Mouse (Mus musculus) right cerebral cortex, postnatal 25 days (tissue): ENCODE measurements around the gene Ppie.
A peak's percentile ranks its signal among the peaks of the same experiment; 100 is the strongest.
"Not testable (repeated sequence)": the region's sequence is repeated elsewhere in the genome, so short reads cannot be mapped to it uniquely, and the experiment has no call there.

ENCODE experiments used
- DNase-seq: peaks from one replicate; pipeline ENCODE4 v3.0.0; 2022

Ppie gene

GRCm38 (mm10) chr4:123112216-123112764 is 27.5 kb downstream of the Ppie start:
- no peak for DNase-seq

DNA sequence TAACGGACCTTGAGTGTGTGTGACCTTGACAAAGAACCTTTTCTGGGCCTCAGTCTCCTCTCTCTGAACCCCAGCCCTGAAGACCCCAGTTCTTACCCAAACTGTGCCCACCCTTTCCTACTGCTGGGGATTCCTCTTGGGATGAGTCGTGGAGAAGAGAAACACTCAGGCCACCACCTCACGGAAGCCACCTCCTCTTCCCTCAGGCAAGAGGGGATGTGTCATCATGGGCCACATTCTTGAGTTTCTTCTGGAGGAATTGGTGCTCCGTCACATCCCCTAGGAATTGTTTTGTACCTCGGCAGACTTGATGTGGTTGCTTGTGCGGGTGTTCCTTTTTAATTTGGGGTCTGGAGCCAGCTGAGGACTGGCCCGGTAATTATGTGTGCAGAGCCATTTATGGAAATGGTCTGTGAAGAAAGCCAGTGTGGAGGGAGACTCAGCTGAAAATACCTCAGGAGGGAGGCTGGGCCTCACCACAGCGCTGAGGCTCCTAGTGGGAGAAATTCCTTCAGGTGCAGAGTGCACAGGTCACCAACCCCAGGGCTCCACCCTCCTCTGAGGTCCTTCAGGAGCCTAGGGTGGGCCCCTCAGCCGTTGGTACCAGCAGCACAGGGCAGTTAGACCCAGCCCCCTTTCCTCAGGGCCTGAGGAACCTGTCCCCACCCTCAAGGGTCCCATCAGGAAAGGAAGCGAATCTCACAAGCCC is 28.3 kb downstream of the Ppie start:
- DNase-seq: not testable (repeated sequence)

- DNase-seq: peak; percentile 30
Observed at GRCm38 (mm10) chr4:123110751-123111150, 29.0 kb downstream of the Ppie start.

- DNase-seq: no peak
Observed at GRCm38 (mm10) chr4:123108056-123108455, 31.7 kb downstream of the Ppie start.

DNA sequence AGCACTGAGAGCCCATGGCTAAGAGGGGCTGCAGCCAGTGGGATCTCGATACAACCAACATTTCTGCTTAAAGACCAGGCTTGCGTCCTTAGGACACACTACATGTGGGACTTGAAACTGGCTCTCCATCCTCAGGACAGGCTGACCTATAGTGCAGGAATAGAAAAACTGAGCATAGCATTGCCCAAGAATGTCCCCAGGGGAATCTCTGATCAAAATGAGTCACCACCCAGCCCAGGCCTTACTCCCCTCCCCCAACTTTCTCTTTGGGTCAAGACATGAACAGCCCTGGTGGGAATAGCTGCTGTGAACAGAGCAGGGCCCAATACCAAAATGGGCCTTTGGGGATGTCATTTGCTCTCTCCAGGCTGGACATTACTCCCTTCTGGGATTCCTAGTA is 32.9 kb downstream of the Ppie start:
- no peak for DNase-seq

DNA sequence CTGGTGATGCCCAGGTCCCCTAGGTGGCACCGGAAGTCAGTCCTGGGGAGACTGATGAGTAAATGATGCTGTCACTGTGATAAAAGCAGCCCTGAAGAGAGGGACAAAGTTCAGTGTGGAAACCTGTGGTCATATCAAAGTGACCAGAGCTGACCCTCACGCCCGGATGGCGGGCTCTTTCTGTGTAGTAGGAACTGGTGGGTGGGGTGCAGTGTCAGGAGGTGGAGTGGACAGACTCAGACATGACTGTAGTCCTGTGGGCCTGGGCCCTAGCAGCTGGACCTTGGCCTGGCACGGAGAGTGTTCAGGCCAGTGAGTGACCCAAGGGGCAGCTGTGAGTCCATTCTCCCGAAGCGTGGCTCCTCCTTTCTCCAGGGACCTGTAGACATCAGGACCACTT is 33.8 kb downstream of the Ppie start:
- not testable (repeated sequence) for DNase-seq

GRCm38 (mm10) chr4:123105451-123105790 is 34.3 kb downstream of the Ppie start:
- DNase-seq: no peak

- no peak for DNase-seq
Observed at GRCm38 (mm10) chr4:123104651-123105450, 34.9 kb downstream of the Ppie start, which contains the start of gene Bmp8b. Gene Bmp8b, plus strand, starts transcription at chr4:123105165.

- no peak for DNase-seq
Observed at GRCm38 (mm10) chr4:123093869-123094268, 45.9 kb downstream of the Ppie start.

GRCm38 (mm10) chr4:123093064-123093776 is 46.5 kb downstream of the Ppie start:
- no peak for DNase-seq

DNA sequence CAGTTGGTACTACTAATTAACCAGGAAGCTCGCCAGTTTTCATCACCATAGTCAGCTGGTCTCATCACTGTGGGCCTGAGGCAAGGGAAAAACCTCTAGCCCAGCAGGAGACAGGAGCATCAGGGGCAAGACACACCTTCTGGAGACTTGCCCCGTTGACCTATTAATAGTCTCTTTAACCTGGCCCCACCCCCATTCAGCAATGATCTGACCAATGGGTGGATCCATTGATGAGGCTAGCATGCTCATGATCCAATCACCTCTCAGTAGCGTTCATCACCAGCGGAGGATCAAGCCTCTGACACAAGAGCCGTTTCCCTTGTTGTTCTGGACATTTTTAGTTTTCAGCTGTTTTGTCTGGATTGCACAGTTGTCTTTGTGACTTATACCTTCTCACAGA is 47.1 kb downstream of the Ppie start:
- no peak for DNase-seq

DNA sequence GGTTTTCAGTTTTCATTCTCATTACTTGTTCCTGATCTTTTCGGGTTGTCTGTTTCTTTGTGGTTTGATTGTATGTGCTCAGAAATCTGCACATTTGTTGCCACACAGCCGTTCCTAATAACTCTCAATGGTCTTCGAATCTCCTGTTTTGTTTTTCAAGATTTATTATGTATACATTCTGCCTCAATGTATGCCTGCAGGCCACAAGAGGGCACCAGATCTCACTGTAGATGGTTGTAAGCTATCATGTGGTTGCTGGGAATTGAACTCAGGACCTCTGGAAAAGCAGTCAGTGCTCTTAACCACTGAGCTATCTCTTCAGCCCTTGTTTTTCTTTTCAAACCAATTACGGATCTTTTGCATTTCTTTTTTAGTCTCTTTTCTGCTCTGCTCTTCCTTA is 53.4 kb downstream of the Ppie start:
- no peak for DNase-seq

DNA sequence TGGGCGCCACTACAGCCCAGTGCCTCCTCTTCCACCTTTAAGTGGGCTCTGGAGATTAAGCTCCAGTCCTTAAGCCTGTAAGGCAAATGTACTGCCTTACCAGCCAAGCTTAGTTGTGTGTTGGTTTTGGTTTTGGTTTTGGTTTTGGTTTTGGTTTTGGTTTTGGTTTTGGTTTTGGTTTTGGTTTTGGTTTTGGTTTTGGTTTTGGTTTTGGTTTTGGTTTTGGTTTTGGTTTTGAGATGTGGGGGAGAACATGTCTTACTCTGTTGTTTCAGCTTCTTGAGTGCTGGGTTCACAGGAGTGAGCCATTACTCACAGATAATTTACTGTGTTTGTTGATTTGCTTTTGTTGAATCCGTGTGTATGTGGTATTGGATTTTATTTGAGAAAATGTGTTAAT is 54.5 kb downstream of the Ppie start:
- no peak for DNase-seq

DNA sequence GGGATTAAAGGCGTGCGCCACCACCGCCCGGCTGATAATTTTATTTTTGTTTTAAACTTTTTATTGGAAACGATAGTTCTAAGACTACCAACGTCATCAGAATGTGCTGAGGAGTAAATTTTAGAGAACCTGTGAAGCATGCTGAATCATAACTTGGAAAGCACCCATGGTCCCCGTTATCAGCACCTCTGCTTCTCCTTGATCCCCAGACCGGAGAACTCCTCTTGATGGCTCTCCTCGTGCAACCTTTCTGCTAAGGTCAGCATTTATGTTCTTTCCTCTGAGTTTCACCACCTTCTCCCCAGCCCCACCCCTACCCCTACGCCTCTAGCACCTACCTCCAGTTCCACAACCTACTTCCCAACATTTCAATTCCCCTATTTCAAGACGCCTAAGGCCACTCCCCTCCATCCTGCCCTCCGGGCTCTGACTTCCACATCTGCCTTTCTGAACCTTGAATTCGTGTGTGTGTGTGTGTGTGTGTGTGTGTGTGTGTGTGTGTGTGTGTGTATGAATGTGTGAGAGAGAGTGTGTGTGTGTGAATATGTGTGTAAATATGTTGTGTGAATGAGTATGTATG is 56.3 kb downstream of the Ppie start:
- DNase-seq: no peak

DNA sequence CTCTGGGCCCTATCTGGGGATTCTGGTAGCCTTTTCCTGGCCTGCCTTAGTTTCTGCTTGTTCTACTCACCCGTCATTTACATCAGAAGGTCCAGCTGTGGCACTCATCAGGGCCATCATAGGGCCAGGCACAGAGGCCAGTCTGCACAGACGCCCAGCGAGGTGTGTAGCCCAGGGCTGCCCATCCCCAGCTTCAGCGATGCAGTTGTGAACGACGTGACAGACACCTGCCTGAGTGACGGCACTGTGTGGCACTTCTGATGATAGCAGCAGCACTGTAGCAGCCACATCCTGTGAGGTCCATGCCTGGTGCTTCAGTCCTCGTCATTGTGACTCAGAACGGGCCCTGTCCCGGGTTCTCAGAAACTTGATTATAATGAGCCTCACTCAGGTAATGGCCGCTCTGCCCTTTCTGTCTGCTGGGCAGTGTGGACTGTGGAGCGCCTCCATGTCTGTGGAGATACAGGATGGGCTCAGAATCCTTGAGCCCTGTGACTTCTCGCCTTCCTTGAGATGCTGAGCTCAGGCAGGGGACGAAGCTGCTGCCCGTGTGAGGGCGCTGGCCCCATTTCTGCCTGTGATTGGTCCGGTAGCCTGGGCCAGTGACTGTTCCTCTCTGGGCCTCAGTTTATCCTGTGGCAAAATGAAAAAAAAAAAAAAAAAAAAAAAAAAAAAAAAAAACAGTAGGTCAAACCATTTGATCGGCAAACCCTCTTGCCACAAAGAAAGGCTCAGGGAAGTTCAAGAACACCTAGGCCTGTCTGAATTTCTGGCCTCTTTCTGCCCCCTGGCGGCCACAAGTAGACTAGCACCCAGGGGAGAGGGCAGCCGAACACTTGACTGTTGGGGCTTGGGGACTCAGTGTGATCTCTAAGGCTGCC is 57.2 kb downstream of the Ppie start:
- peak; percentile 52 for DNase-seq

GRCm38 (mm10) chr4:123080791-123081190 is 59.0 kb downstream of the Ppie start:
- peak; percentile 51 for DNase-seq

- no peak for DNase-seq
Observed at GRCm38 (mm10) chr4:123078231-123078630, 61.5 kb downstream of the Ppie start.
